Mouse (Mus musculus): ENCODE measurements around the gene Psen1.

DNA sequence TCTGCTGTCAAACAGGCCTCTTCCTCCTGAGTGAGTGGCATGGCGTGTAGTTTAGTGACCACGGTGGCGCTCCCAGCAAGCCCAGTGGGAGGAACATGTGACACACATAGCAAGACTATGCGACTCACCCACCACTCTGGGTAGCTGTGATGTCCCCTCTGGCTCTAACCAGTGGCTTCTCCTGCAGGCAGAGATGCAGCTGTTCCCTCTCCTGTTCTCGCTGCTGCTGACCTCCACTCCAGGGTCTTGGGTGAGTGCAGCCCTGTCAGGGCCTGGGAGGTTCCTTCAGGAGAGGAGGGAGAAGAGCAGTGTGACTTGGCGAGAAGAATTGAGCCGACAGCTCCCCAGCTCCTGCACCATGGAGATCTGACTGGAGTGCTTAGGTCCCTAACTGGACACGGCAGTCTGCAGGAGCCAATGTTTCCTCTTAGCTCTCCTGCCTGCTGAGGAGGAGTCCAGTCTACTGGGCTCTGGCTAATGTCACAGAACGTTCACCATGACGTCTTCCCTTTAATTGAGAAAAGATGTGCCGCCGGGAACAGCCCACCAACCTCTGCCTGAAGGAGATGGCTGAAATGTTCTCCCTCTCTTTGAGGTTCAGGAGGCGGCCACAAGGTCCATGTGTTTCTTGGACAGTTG lies 78.1 kb downstream of the Psen1 start:
- TF ChIP-seq POLR2A (IDR thresholded peaks at IDR 0.05; ENCODE audit: low read depth, low read length) (no peak), CTCF (IDR thresholded peaks at IDR 0.05; ENCODE audit: borderline replicate concordance, insufficient read depth, low read length) (no peak)
